Mouse (Mus musculus) neutrophil, adult 59 days (primary cell): ENCODE measurements around the gene Nbl1. TPM values are rescaled to one million over a fixed set of nuclear protein-coding genes. Genes with fewer than 3 reads are reported as not detected.

ENCODE experiments used
- total RNA-seq, 2 experiments: library from RNA; stranded (reverse); gene quantifications; 1 replicate in 1 of 2; 2 replicates in 1 of 2; pipeline ENCODE4 v1.2.4; 2023

Gene Nbl1
- total RNA-seq = under 1 TPM in 1 of 2 experiments, not detected in 1; 0.31 TPM

DNA sequence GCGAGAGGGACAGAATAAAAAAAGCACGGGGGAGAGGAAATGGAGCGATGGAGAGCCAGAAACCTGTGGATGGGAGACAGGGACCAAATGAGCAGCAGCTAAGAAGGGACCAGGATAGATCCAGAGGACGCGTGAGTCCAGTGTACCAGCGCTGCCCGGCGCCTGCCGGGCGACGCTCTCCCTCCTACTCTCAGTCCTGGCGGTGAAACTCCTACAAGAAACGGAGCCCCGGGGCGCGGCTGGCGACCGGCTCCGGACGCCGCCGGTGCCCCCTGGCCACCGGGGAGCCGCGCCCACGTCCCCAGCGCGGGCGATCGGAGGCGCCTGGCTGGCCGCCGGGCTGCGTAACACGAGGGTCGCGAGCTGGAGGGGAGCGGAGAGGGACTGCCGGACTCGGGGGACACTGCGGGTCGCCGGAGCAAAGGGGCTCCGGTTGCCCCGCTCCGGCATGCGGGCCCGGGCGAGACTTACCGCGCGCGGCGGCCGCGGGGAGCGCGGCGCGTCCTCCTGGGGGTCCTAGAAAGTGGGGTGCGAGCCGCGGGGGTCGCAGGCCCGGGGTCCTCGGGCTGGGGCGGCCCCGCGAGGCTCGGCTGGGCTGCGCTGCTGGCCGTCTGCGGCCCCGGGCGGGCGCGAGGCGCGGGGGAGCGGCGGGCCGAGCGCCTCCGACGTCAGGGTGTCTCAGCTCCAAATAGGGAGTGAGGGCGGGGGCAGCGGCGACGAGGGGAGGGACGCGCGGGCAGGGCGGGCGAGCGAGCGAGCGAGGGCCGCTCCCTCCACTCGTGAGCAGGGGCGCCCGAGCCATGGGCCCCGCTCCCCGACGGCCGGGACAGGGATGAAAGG is at the start of gene Nbl1:
Nbl1 (minus strand) TSS at position 638 of the 840 bp plus-strand sequence.

GRCm38 (mm10) chr4:139130701-139131549 is 38.1 kb upstream of the Nbl1 start, which contains the start of gene Minos1:
Gene Minos1 (minus strand): TSS chr4:139131113.

DNA sequence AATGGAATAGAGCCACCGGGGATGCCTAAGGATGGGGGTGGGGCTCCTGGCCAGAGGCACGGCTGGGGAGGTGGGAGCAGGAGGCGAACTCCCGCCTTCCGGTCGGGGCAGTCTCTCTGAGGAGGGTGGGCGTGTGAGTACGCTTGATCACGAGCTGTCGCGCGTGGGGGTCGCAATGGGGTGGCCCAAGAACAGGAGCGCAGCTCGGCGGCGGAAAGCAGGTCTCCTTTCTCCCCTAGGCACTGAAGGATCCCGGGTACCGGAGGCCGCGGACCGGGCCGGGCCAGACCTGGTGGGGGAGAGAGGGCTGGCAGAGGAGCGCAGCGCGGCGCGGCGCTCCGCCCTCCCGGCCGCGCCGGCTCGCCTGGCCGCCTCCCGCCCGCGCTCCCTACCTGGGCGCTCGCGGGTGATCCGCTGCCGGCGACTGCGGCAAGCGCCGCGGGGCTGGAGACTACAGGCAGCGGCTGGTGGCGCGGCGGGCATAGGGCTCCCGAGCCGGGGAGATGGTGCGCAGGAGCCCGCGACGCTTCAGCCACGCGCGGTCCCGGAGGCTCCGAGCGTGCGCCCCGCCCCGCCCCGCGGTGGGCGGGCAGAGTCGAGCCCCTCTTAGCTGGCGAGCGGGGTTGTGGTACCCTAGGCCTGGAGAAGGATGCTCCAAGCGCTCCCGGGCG is 17.6 kb downstream of the Nbl1 start, which contains the start of gene Htr6:
Htr6 (minus strand) TSS at position 530 of the 671 bp plus-strand sequence.

Other genes starting within 250 kb of the Nbl1 start
- 1 to 10 TPM in 1 of 2 experiments, not detected in 1; 1.6 TPM for gene Pla2g5, start 229.5 kb downstream of the Nbl1 start, total RNA-seq
- not detected for gene Gm13030, start 219.0 kb downstream of the Nbl1 start, total RNA-seq
- gene Pla2g2e, start 215.1 kb downstream of the Nbl1 start, total RNA-seq = not detected
- gene Otud3, start 179.0 kb downstream of the Nbl1 start, total RNA-seq = 10 to 100 TPM; 22.1 to 23.8 TPM
- not detected for gene Rnf186, start 125.9 kb downstream of the Nbl1 start, total RNA-seq
- gene Tmco4, start 120.1 kb downstream of the Nbl1 start, total RNA-seq = 10 to 100 TPM; 11.5 to 13.3 TPM
- not detected for gene Htr6, start 17.4 kb downstream of the Nbl1 start, total RNA-seq
- 100 to 1,000 TPM in 1 of 2 experiments, 10 to 100 TPM in 1; 99.5 to 120 TPM for gene Minos1, start 38.1 kb upstream of the Nbl1 start, total RNA-seq
- 100 to 1,000 TPM; 540 to 564 TPM for gene Capzb, start 99.9 kb upstream of the Nbl1 start, total RNA-seq
- 1 to 10 TPM; 4.8 to 7.8 TPM for gene Pqlc2, start 217.7 kb upstream of the Nbl1 start, total RNA-seq
- 1 to 10 TPM; 3.5 to 5.9 TPM for gene Akr7a5, start 217.8 kb upstream of the Nbl1 start, total RNA-seq